Mouse (Mus musculus): ENCODE results near the gene Traf5. TPM values are rescaled to one million over a fixed set of nuclear protein-coding genes. Genes with fewer than 3 reads are reported as not detected.

Traf5 gene
- 11.0 and 16.9 TPM in 2 replicates for polyA plus RNA-seq (2014; fragmentation: Nextera tagmentation; extraction: Ambion mirVana)

DNA sequence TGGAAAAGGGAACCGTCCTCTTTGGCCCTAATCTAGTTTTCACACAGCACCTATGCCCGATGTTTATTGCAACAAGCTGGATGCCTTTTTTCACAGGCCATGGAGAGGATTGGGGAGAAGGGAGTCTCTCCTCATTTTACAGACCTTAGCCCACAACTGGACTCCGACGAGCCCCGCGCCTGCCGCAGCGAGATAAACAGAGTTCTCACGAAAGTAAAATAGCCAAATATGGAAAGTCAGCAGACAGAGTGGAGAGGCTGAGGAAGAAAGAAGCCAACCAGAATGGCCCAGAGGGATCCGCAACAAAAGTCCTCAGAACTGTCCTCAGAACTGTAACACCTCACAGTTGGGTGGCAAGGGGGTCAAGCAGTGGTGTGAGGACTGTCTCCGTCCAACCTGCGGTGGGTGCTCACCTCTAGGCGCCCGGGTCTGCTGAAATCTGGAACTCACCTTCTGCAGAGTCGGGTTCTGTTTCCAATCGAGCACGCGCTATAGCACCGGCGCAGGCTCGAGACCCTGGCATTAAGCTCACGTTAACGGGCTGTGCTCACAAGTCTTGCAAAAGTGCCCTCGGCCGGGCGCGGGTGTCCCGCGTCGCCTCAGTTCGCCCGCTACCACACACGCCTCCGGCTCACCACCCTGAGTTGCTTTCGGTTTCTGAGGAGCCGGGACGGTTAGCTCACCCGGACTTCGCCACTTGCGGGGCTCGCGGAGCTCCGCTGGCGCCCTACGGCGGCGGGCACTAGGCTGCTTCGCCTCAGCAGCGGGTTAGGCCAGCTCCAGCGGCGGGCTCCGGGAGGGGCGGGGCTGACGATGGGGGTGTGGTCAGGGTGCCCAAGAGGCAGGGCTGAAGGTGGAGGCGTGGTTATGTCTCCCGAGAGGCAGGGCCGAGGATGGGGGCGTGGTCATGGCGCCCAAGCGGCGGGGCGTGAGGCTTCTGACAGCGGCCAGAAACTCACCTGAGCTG is at the start of gene Traf5:
TSS of gene Traf5 (minus strand) at position 754 of the 967 bp plus-strand sequence.
- H3K36me3 ChIP-seq (ENCODE audit: control insufficient read depth, insufficient read depth, low read length), result peaks cover 3% of the 10 kb centered on the region; the same call in 1 of the 2 replicates
- peak within 1 kb of the TSS; percentile 88 for H3K9ac ChIP-seq (ENCODE audit: low read length)
- 2% methylated on average over 62 of the region's 63 CpGs for WGBS
- no peaks in the 10 kb centered on the region for H3K27me3 ChIP-seq (ENCODE audit: control insufficient read depth, insufficient read depth, low read length)
- peak within 1 kb of the TSS; percentile 75 to 78 for H3K4me3 ChIP-seq (ENCODE audit: control insufficient read depth in 1 of 2, insufficient read depth in 1 of 2, low read depth in 1 of 2, low read length in 2 of 2)
- peak within 1 kb of the TSS; percentile 67 to 81 for H3K27ac ChIP-seq (replicated peaks in 1 of 2; ENCODE audit: control insufficient read depth in 1 of 2, insufficient read depth in 1 of 2, low read depth in 2 of 2, low read length in 2 of 2)
- H3K4me1 ChIP-seq (ENCODE audit: control insufficient read depth in 2 of 2, insufficient read depth in 2 of 2, low read length in 2 of 2), result peaks cover 10 to 20% of the 10 kb centered on the region in 2 experiments
- H3K9me3 ChIP-seq (ENCODE audit: control insufficient read depth, low read length), result no peaks in the 10 kb centered on the region
- peak within 1 kb of the TSS; percentile 85 for H3K4me2 ChIP-seq (ENCODE audit: low read length)
- peak; percentile 97 for ATAC-seq (ENCODE audit: insufficient number of reproducible peaks, insufficient read depth, low FRiP score, low read depth)

DNA sequence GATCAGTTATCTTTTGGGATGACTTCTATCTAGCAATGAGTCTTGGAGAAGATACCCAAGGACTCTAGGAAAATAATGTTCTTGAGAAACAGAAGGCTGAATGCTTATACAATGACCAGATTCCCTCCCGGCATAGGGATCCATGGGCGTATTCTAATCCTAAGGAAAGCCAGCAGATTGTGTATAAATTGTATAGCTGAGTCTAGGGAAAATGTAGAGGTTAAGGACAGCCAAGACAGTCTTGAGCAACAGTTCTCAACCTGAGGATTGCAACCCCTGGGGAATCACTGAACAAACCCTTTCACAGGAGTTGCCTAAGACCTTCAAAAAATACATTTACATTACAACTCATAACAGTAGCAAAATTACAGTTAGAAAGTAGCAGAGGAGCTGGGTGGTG is 48.0 kb upstream of the Traf5 start:
- no peak for ATAC-seq (ENCODE audit: insufficient number of reproducible peaks, insufficient read depth, low FRiP score, low read depth)
- Histone ChIP-seq H3K4me1 (ENCODE audit: control insufficient read depth in 2 of 2, insufficient read depth in 2 of 2, low read length in 2 of 2) (peaks cover 0 to 19% of the 10 kb centered on the region in 2 experiments; a peak in 2 of 4 replicates), H3K9ac (ENCODE audit: low read length) (no peak overlapping the region), H3K27ac (replicated peaks in 1 of 2; ENCODE audit: control insufficient read depth in 1 of 2, insufficient read depth in 1 of 2, low read depth in 2 of 2, low read length in 2 of 2) (no peak overlapping the region), H3K36me3 (ENCODE audit: control insufficient read depth, insufficient read depth, low read length) (no peaks in the 10 kb centered on the region), H3K4me2 (ENCODE audit: low read length) (no peak overlapping the region), H3K9me3 (ENCODE audit: control insufficient read depth, low read length) (no peaks in the 10 kb centered on the region), H3K4me3 (ENCODE audit: control insufficient read depth in 1 of 2, insufficient read depth in 1 of 2, low read depth in 1 of 2, low read length in 2 of 2) (no peak overlapping the region), H3K27me3 (ENCODE audit: control insufficient read depth, insufficient read depth, low read length) (no peaks in the 10 kb centered on the region)
- WGBS, result 95% methylated on average over 2 of the region's 2 CpGs

DNA sequence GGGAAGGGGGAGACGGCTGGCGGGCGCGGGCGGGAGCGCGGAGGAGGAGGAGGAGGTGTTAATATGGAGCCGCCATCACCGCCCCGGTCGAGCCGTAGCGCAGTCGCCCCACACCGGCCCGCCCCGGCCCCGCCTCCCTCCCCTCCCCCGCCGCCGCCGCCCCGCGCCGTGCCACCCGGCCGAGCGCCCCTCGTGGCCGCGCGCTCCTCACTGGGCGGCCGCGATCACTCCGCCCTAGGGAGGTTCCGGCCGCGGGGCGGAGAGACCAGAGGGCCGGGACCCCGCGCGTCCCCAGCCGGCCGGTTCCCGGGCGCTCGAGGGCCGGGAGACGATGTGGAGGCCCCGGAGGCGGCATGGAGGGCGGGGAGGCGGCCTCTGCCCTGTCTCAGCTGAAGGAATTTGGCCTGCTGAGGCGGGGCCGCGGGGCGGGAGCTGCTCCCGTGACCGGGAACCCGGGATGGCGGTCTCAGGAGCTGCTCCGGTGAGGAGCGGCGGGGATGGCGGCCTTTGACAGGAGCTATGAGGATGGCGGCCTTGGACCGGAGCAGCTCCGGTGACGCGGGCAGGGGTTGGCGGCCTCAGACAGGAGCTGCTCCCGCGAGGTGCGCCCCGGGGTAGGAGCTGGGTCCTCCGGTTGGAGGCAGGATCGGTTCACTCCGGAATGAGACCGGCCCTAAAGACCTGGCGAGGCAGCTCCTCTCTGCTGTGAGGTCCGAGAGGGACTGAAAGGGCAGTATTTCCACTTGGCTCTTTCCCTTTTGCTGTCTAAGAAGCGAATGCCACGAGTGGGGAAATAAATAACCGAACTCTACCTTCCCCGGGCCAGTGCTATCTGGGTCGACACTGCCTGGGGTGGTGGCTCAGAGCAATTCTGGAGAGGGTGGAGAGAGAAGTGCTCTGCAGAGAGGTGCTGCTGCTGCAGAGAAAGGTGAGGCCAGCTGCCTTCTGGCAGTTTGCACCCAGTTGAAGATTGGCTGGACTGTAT is 45.9 kb upstream of the Traf5 start, which contains the start of gene Rcor3:
TSS of gene Rcor3 (minus strand) at position 137 of the 985 bp plus-strand sequence.
- Histone ChIP-seq H3K4me1 (ENCODE audit: control insufficient read depth in 2 of 2, insufficient read depth in 2 of 2, low read length in 2 of 2) (peaks cover 0 to 19% of the 10 kb centered on the region in 2 experiments; a peak in 2 of 4 replicates), H3K36me3 (ENCODE audit: control insufficient read depth, insufficient read depth, low read length) (peaks cover 10% of the 10 kb centered on the region), H3K4me3 (ENCODE audit: control insufficient read depth in 1 of 2, insufficient read depth in 1 of 2, low read depth in 1 of 2, low read length in 2 of 2) (peak within 1 kb of the TSS; percentile 61 to 89), H3K4me2 (ENCODE audit: low read length) (peak within 1 kb of the TSS; percentile 79), H3K9me3 (ENCODE audit: control insufficient read depth, low read length) (no peaks in the 10 kb centered on the region), H3K9ac (ENCODE audit: low read length) (peak within 1 kb of the TSS; percentile 94), H3K27ac (replicated peaks in 1 of 2; ENCODE audit: control insufficient read depth in 1 of 2, insufficient read depth in 1 of 2, low read depth in 2 of 2, low read length in 2 of 2) (peak within 1 kb of the TSS; percentile 96 to 98), H3K27me3 (ENCODE audit: control insufficient read depth, insufficient read depth, low read length) (no peaks in the 10 kb centered on the region)
- WGBS, result under 1% methylated on average over 56 of the region's 88 CpGs
- ATAC-seq (ENCODE audit: insufficient number of reproducible peaks, insufficient read depth, low FRiP score, low read depth), result peak; percentile 82

DNA sequence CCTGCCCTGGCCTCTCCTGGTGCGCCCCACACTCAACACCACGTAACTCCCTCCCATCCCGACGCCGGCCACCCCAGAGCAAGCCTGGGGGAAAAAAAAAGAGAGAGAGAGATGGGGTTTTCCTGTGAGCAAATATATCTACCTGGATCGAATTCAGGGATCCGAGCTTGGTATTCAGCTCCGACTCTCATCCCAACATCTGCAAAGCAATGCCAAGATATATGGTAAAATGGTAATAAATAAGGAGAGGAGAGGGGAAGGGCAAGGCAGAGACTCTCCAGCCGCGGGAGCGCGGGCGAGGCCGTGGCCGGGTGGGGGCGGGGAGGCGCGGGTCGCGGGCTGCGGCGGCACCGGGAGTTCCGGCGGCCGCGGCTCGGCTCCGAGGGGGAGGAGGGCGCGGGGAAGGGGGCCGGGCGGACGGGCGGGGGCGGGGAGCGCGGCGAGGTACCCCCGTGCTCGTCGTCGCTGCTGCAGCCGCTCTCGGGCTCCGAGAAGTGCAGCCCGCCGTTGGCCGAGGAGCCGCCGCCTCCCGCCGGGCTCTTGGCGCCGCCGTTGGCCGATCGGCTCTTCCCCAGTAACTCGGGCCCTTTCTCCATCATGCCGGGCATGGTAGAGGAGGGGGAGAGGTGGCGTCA is 45.0 kb upstream of the Traf5 start:
- Histone ChIP-seq H3K4me1 (ENCODE audit: control insufficient read depth in 2 of 2, insufficient read depth in 2 of 2, low read length in 2 of 2) (peaks cover 0 to 19% of the 10 kb centered on the region in 2 experiments; a peak in 2 of 4 replicates), H3K9ac (ENCODE audit: low read length) (peak overlapping the region; percentile 94), H3K27ac (replicated peaks in 1 of 2; ENCODE audit: control insufficient read depth in 1 of 2, insufficient read depth in 1 of 2, low read depth in 2 of 2, low read length in 2 of 2) (peak overlapping the region; percentile 96 to 98), H3K9me3 (ENCODE audit: control insufficient read depth, low read length) (no peaks in the 10 kb centered on the region), H3K4me2 (ENCODE audit: low read length) (peak overlapping the region; percentile 79), H3K36me3 (ENCODE audit: control insufficient read depth, insufficient read depth, low read length) (peaks cover 14% of the 10 kb centered on the region), H3K4me3 (ENCODE audit: control insufficient read depth in 1 of 2, insufficient read depth in 1 of 2, low read depth in 1 of 2, low read length in 2 of 2) (peak overlapping the region; percentile 61 to 89), H3K27me3 (ENCODE audit: control insufficient read depth, insufficient read depth, low read length) (no peaks in the 10 kb centered on the region)
- peak; percentile 46; the same call in 1 of the 2 replicates for ATAC-seq (ENCODE audit: insufficient number of reproducible peaks, insufficient read depth, low FRiP score, low read depth)
- WGBS, result under 1% methylated on average over 31 of the region's 61 CpGs

DNA sequence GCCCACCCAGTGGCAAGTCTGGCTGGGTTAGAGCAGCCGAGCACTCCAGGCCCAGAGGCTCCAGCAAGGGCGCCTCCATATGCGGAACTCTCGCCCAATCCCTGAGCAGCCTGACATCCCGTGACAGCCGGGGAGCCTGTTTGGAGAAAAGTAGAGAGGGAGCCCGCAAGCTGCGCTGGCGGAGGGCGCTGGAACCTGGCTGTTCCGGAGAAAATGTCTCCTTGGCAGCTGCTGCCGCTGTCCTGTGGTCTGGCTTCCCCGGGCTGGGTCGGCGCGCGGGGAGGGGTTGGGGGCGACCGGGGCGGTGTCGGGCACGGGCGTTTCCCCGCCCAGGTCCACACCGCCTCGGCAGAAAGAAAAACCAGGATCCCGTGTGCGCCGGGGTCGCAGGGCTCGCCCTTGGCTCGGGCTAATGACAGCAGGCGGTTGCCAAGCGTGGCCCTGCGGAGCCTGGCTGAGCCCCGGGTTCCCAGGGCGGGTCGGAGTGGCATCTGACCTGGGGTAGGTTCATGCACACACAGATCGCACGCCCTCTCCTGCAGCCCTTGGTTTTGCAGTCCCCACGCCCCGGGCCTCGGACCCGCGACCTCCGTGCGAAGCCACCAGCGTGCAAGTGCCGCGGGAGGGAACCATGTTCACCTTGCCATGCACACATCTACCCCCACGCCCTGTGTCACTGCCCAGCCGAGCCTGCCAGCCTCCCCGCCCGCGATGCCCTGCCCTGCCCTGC is 44.4 kb upstream of the Traf5 start:
- ATAC-seq (ENCODE audit: insufficient number of reproducible peaks, insufficient read depth, low FRiP score, low read depth), result peak; percentile 79
- Histone ChIP-seq H3K27ac (replicated peaks in 1 of 2; ENCODE audit: control insufficient read depth in 1 of 2, insufficient read depth in 1 of 2, low read depth in 2 of 2, low read length in 2 of 2) (peak overlapping the region; percentile 92 to 98), H3K9me3 (ENCODE audit: control insufficient read depth, low read length) (no peaks in the 10 kb centered on the region), H3K36me3 (ENCODE audit: control insufficient read depth, insufficient read depth, low read length) (peaks cover 16% of the 10 kb centered on the region), H3K27me3 (ENCODE audit: control insufficient read depth, insufficient read depth, low read length) (no peaks in the 10 kb centered on the region), H3K9ac (ENCODE audit: low read length) (peak overlapping the region; percentile 94), H3K4me2 (ENCODE audit: low read length) (peak overlapping the region; percentile 79), H3K4me3 (ENCODE audit: control insufficient read depth in 1 of 2, insufficient read depth in 1 of 2, low read depth in 1 of 2, low read length in 2 of 2) (peak overlapping the region; percentile 61 to 89), H3K4me1 (ENCODE audit: control insufficient read depth in 2 of 2, insufficient read depth in 2 of 2, low read length in 2 of 2) (peaks cover 0 to 19% of the 10 kb centered on the region in 2 experiments; a peak in 2 of 4 replicates)
- WGBS, result under 1% methylated on average over 52 of the region's 55 CpGs

DNA sequence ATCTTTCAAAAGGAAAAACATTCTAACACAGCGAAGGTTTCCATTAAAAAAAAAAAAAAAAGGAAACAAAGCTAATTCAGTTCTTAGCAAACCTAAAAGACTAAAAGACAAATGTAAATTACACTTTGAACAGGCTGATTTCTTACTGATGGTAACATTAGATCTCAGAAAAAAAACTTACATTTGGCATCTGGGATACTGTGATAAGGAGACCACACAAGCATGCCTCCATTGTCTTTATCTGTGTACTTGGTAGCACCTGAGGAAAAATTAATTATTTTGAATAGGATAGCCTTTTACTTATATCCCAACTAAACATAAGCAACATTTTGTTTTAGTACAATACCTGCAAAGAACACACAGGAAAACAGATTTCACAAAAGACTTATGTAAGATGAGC is 37.8 kb upstream of the Traf5 start:
- H3K27ac ChIP-seq (replicated peaks in 1 of 2; ENCODE audit: control insufficient read depth in 1 of 2, insufficient read depth in 1 of 2, low read depth in 2 of 2, low read length in 2 of 2), result no peak overlapping the region
- H3K4me1 ChIP-seq (ENCODE audit: control insufficient read depth in 2 of 2, insufficient read depth in 2 of 2, low read length in 2 of 2), result no peaks in the 10 kb centered on the region; a peak in 1 of 4 replicates
- peaks cover 64% of the 10 kb centered on the region for H3K36me3 ChIP-seq (ENCODE audit: control insufficient read depth, insufficient read depth, low read length)
- ATAC-seq (ENCODE audit: insufficient number of reproducible peaks, insufficient read depth, low FRiP score, low read depth), result no peak
- no peaks in the 10 kb centered on the region for H3K27me3 ChIP-seq (ENCODE audit: control insufficient read depth, insufficient read depth, low read length)
- H3K4me3 ChIP-seq (ENCODE audit: control insufficient read depth in 1 of 2, insufficient read depth in 1 of 2, low read depth in 1 of 2, low read length in 2 of 2), result no peak overlapping the region
- H3K4me2 ChIP-seq (ENCODE audit: low read length), result no peak overlapping the region
- WGBS, result 86% methylated on average over 1 of the region's 1 CpGs
- H3K9ac ChIP-seq (ENCODE audit: low read length), result no peak overlapping the region
- no peaks in the 10 kb centered on the region for H3K9me3 ChIP-seq (ENCODE audit: control insufficient read depth, low read length)
